Mouse (Mus musculus): ENCODE measurements around the gene Ccl3.

Ccl3 gene

GRCm38 (mm10) chr11:83649305-83649841, at the start of gene Ccl3:
Gene Ccl3, minus strand, starts transcription at chr11:83649355.
- no peak for DNase-seq

DNA sequence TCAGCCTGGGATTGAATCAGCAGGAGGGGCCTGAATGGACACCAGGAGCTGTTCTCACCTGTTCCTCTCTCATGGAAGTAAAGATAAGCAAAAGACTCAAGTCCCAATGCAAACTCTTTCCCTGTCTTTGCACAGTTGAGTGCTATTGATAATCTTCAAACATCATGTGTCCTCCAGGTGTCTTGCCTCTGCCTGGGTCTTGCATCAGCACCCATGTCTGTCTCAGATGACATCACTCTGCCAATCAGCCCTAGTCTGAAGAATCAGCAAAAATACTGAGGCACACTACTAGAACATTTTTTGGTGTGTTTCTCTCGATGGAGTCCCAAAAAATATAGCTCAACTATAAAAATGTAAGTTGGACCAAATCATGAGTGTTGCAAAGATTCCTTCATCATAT, 42.9 kb upstream of the Ccl3 start:
- no peak for DNase-seq

DNA sequence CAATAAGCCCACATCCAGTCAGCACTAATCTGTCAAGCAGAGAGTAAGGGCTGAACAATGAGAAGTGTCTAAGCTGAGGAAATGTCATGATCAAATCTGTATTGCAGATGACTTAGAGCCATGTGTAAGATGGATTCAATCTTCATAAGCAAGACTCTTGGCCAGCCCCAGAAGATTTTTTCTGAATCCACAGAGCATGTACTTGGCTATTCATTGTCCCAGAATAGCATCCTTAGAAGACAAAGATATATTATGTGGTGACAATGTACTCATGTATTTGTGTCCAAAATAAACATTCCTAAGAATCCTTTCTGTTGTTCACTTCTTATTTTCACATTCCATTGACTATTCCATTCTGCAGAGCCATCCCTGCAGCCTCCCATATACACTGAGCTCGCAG, 40.8 kb upstream of the Ccl3 start:
- DNase-seq: no peak

GRCm38 (mm10) chr11:83675665-83676064, 26.5 kb upstream of the Ccl3 start:
- no peak for DNase-seq

- DNase-seq: peak in 1 of 2 experiments; percentile 5
Observed at GRCm38 (mm10) chr11:83671743-83672142, 22.6 kb upstream of the Ccl3 start.

- DNase-seq: no peak
Observed at GRCm38 (mm10) chr11:83663532-83663931, 14.4 kb upstream of the Ccl3 start.

GRCm38 (mm10) chr11:83662204-83662603, 13.0 kb upstream of the Ccl3 start, which contains the start of gene Ccl4:
Gene Ccl4, plus strand, starts transcription at chr11:83662584.
- DNase-seq: no peak

GRCm38 (mm10) chr11:83658797-83659196, 9.6 kb upstream of the Ccl3 start:
- no peak for DNase-seq

GRCm38 (mm10) chr11:83657508-83657907, 8.4 kb upstream of the Ccl3 start:
- no peak for DNase-seq

GRCm38 (mm10) chr11:83654606-83655005, 5.5 kb upstream of the Ccl3 start:
- DNase-seq: no peak

DNA sequence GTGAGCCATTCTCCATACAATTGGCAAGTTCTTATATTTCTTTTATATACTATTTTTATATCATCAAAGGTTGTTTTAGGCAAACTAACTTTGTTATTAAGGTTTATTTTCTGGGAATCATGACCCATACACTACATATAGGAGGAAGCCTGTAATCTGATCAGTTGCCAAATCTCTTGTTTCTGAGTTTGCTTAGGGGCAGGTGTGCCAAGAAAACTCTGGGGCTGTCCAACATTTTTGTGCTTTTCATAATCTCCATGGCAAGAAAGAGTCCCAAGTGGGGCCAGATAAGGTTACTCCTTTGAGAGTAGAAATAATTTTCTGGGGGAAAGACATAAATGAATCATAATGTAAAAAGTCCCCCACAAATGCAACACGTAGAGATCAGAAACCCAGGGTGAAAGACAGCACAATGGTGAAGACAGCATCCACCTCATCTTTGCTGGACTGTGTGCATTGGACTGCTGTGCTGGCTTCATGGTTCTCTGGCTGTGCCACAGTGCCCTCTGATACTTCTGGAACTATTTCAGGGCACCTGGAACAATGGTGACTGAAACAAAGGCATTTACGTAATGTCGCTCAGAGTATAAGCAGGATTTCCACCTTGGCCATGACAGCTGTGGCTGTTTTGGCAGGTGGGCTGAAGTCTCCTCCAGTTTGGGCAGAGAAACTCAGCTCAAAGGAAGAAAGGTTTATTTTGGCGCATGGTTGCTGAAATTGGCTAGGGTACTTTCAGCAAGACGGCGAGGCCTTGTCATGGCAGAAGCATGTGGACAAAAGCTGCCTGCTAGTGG, 2.6 kb downstream of the Ccl3 start:
- no peak for DNase-seq

- DNase-seq: no peak
Observed at GRCm38 (mm10) chr11:83645521-83645920, 3.6 kb downstream of the Ccl3 start, which contains the start of gene Rpl9-ps1. Gene Rpl9-ps1, minus strand, starts transcription at chr11:83645621.

- no peak for DNase-seq
Observed at GRCm38 (mm10) chr11:83641216-83641615, 7.9 kb downstream of the Ccl3 start.

DNA sequence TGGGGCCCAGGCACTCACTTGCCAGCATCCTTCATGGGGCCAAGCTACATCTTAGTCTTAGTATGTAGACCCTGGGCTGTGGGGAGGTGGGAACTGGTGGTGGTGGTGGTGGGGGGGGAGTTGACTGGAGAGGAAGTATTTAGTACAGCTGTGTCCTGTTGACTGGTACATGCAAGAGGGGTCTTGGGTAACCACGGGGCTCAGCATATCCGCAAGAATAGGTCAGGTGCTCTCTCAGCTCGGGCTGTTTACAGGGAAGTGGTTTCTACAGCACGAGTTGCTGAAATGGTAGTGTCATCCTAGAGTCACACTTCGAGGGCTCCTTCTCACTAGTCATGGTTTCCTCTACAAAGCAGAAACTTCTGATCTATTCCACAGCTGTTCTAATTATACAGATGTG, 9.0 kb downstream of the Ccl3 start:
- DNase-seq: no peak

- no peak for DNase-seq
Observed at GRCm38 (mm10) chr11:83639533-83639932, 9.6 kb downstream of the Ccl3 start.

DNA sequence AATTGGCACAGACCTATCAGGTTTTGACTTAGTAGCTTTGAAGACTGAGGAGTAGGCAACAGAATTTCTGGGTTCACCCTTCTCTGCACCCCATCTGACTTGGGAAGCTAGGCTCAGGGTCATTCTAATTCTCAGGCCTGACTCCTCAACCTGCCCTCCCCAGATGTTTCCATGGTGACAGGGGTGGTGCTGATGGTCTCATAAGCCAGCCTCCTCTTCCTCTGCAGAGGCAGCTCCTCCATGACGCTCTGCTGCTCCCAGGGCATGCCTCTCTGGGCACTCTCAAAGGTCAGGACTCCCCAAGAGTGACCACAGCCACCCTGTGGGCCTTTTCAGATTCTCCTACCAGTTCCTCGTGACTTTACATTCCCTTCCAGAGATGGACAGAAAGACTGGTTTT, 10.2 kb downstream of the Ccl3 start:
- DNase-seq: no peak

DNA sequence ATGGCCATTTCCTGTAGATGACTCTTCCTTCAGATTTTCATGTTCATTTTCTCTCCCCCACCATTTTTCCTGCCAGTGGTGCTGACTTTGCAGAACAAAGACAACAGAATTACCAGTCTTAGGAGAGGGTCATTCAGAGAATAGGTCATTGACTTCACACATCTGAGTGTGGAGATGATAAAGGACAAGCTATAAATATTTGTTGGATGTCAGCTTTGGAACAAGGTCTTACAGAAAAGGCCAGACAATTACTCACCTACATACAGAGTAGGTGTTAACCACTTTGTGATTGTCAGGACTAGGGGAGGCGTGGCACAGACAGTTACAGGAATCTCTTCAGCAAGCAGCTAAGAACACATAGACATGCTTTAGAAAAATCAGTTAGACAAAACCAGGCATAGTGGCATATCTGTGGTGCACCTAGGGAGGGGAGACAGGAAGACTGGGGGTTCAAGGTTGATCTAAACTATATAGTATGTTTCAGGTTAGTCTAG, 12.4 kb downstream of the Ccl3 start:
- DNase-seq: no peak

DNA sequence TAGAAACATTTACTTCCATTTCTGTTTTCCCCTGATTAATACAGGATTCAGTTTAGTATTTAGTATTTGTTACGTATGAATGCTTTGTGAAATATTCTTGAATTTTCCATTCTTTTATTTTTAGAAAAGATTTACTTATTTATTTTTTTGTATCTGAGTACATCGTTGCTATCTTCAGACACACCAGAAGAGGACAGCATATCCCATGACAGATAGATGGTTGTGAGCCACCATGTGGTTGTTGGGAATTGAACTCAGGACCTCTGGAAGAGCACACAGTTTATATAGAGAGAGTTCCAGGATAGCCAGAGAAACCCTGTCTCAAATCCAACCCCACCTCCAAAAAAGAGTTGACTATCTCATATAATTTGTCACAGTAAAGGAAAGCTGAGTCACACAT, 14.3 kb downstream of the Ccl3 start:
- DNase-seq: no peak

DNA sequence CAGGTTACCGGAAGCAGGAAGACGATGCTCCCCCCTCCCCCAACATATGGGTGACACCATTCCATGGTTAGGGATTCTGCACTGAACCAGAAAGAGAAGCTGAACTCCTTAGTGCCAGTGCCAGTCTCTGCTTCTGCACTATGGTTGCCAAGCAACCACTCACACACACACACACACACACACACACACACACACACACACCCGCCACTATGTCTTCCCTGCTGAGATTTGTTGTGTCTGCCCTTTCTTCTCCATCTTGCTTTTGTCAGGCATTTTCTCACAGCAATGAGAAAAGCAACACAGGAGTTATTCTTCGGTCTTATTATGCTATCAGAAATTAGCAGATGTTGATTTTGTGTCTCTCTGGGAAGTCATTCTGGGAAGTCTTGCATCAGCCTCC, 14.7 kb downstream of the Ccl3 start:
- DNase-seq: peak; percentile 40 to 44

DNA sequence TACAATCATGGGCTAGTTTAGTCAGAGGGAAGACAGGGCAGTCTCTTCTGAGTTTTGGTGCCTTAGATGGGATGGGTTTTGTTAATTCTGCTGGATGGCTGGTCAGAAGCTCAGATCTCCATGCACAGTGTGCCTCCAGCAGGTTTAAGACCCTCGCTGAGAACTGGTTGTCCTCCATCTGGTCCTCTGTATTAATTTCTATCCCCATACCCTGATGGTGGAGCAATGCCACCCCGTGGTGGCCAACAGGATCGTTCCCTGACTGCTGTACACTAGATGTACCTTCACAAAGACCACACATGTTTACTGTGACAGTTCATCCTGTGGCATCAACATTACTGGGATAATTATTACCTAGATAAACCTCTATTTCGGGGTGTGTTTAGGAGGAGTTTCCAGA, 16.4 kb downstream of the Ccl3 start:
- peak; percentile 56 to 70 for DNase-seq

GRCm38 (mm10) chr11:83631065-83631464, 18.1 kb downstream of the Ccl3 start:
- no peak for DNase-seq

- no peak for DNase-seq
Observed at GRCm38 (mm10) chr11:83630630-83631029, 18.5 kb downstream of the Ccl3 start.

GRCm38 (mm10) chr11:83628808-83629207, 20.3 kb downstream of the Ccl3 start:
- DNase-seq: no peak

DNA sequence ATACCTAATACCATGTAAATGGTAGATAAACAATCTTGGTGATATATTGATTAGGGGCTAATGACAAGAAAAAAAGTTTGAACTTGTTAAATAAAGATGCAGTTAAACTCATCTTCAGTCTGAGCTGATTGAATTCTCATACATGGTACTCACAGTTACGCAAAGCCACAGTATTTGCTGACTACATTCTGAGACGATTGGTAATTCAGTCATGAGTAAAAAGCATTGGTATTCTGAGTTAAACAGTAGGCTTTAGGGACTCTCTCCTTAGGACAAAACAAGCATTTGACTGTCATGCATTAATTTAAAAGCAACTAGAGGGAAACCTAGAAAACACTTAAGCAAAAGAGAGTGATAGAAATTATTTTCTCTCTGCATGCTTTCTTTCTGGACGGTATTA, 25.6 kb downstream of the Ccl3 start:
- no peak for DNase-seq
